Mouse (Mus musculus) layer of hippocampus, adult 9-11 months (tissue): ENCODE measurements at regions not wholly inside any gene's neighbourhood (a gene's known extent, or its start where the extent isn't known, plus 50 kb on each side); places are given as distances from the start of the nearest gene placed in this dataset.

ENCODE experiments used
- DNase-seq: peaks from one replicate; pipeline ENCODE4 v3.0.0; 2022

GRCm38 (mm10) chr2:128503136-128503935, 87.7 kb upstream of the Spdye4c start:
- DNase-seq = no peak

DNA sequence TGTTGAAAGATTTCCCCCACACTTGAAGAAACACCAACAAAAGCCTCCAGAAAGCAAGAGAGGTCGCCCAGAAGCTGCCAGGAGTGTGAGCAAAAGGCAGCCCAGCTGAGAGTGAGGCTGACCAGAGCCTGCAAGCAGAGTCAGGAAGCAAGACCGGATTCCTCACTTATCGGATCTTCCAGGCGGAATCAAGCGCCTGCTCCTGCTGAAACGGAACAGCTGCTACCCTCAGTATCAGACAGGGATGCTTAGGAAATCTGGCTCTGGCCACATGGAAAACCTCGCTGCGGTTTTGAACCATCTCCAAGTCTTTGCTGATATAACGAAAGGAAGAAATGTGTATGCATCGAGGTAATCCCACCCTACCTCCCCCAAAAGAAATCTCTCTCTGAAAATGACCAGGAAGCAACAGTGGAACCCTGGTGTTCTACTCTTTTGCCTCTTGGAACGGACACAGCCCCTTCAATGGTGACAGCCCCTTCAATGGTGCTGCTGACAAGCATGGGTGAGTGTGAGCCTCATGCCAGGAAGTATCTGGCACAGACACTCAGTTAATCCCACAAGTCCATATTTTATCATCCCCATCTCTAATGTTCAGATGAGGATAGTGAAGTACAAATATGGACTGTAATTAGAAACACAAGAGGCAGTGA, 83.3 kb upstream of the Spdye4c start:
- DNase-seq = no peak

DNA sequence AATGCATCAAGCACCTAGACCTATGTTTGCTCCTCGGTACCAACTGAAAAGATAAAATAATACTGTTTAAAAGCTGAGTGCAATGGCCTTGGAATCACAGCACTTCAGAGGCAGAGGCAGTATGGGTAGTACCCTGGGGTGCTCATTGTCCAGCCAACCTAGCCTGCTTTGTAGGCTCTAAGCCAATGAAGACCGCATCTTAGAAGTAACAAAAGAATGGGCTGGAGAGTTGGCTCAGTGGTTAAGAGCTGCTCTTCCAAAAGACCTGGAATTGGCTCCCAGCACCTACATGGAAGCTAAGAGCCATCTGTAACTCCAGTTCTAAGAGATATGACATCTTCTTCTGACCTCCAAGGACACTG, 82.8 kb upstream of the Spdye4c start:
- no peak for DNase-seq

- no peak for DNase-seq
These were observed 79.7 kb upstream of the Spdye4c start for GRCm38 (mm10) chr2:128511291-128511690.

GRCm38 (mm10) chr2:128512852-128513251, 78.2 kb upstream of the Spdye4c start:
- no peak for DNase-seq

GRCm38 (mm10) chr2:128514463-128515290, 76.3 kb upstream of the Spdye4c start:
- no peak for DNase-seq

GRCm38 (mm10) chr2:128515701-128516100, 75.3 kb upstream of the Spdye4c start:
- no peak for DNase-seq

- DNase-seq = no peak
These were observed 74.3 kb upstream of the Spdye4c start for GRCm38 (mm10) chr2:128516694-128517093.

DNA sequence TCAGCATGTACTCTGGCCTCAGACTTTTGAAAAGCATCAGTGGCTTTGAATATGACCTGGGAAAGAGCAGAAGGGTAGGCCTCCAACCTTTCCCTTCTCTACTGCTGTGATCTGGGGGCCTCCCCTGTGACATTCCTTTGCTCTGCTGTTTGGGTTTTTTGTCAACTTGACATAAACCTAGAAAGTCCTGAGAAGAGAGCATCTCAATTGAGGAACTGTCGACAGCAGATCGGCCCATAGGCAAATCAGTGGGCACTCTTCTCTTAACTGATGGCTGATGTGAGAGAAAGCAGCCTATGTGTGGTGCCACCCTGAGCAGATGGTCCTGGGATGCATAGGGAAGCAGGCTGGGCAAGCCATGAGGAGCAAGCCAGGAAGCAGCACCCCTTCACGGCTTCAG, 72.9 kb upstream of the Spdye4c start:
- DNase-seq = no peak

- DNase-seq = no peak
These were observed 69.1 kb upstream of the Spdye4c start for GRCm38 (mm10) chr2:128521701-128522443.

DNA sequence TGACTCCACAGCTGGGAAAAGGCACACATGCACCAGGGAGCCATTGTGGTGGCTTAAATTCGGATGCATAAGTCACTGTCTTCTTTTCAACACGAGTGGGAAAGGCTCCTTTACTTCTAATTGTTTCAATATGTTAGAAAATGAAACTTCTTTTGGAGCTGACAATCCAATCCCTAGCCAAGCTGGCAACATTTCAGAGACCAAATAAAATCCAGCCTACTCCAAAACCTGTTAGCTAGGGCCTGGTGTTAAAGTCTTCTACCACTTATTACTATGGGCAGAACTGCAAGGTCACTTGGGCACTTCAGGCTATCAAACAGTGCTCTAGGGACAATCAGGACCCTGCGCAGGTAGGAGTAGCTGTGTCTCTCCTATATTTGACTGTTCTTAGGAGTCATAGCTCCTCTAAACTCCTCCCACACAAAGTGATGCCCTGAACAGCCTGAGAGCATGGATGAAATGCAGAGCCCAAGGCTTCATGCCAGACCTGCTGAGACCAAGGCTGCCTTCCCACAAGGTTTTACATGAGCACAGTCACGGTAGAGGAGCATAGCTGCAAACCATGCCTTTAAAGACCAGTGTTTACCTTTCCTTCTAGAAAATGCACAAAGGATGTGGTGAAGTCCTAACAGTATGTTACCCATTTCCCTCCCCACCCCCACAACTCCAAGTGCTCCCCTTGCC, 67.4 kb upstream of the Spdye4c start:
- no peak for DNase-seq

GRCm38 (mm10) chr2:128526100-128526499, 64.9 kb upstream of the Spdye4c start:
- no peak for DNase-seq

DNA sequence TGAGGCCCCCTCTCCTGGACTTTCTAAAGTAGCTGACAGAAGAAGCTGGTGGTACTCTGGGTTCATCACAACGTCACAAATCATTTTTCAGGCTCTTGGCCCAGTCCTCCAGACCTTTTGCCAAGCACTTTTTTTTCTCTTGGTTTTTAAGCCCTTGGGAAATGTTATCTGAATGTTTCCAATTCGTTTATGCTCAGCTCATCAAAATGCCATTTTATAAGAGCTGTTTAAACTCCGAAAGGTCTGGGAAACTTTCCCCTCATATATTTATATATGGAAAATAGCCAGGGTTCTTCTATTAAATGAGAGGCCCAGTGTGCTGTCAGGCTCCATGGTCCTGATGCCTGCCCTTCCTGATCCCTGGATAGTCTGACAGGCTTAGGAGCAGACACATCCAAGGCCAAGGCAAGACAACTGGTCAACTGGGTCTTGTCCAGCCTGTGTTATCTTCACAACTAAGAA, 64.1 kb upstream of the Spdye4c start:
- DNase-seq = no peak

- DNase-seq = no peak
These were observed 54.7 kb upstream of the Spdye4c start for GRCm38 (mm10) chr2:128536294-128536693.

DNA sequence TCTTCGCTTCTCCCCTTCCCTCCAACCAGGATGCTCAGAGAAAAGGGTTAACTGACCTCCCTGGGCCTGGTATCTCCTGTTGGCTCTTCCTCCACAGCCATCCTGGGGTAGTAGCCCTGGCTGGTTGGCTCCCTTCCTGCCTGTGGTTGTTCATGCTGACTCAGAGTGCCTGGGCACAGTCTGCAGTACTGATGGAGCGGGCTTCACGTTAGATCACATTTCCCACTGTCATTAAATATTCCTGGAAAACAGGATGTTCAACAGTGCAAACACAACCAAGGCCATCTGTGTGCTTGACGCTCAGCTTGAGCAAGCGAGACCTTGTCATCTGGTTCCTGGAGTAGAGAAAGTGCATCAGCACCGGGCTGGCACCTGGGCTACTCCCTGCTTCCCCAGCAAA, 53.6 kb upstream of the Spdye4c start:
- peak; percentile 45 for DNase-seq

GRCm38 (mm10) chr2:128538736-128539135, 52.3 kb upstream of the Spdye4c start:
- DNase-seq = no peak
